Mouse (Mus musculus) MEL (cell line): ENCODE results near the gene Btg2. TPM values are rescaled to one million over a fixed set of nuclear protein-coding genes. Genes with fewer than 3 reads are reported as not detected.
A peak's percentile ranks its signal among the peaks of the same experiment; 100 is the strongest.

ENCODE experiments used
- DNase-seq: peaks from one replicate; pipeline ENCODE4 v3.0.0; 2011; ENCODE audit warnings: low read depth, low spot score
- H3K27ac ChIP-seq: 2 replicates; pipeline ENCODE4 v1.5.1; 2012; ENCODE audit warnings: low read depth, mild to moderate bottlenecking, control low read depth, low read length, moderate library complexity; ENCODE audit not compliant: control insufficient read depth
- H3K27me3 ChIP-seq, 2 experiments: fragments of 150-350 bp in 1 of 2; sonication (generic) in 1 of 2; 2 replicates each; pipeline ENCODE4 v1.6.1; 2012; ENCODE audit warnings: low read length in 2 of 2, mild to moderate bottlenecking in 2 of 2, improper control_type of control experiment in 1 of 2, moderate library complexity in 1 of 2; ENCODE audit not compliant: insufficient read depth in 2 of 2, control insufficient read depth in 1 of 2
- H3K36me3 ChIP-seq, 2 experiments: 2 replicates each; pipeline ENCODE4 v1.6.1; 2012 to 2014; ENCODE audit warnings: low read length in 2 of 2, improper control_type of control experiment in 1 of 2, inconsistent platforms in 1 of 2, mild to moderate bottlenecking in 1 of 2; ENCODE audit not compliant: insufficient read depth in 2 of 2, control insufficient read depth in 1 of 2
- H3K4me1 ChIP-seq, 2 experiments: fragments of 150-350 bp in 1 of 2; sonication (generic) in 1 of 2; 2 replicates each; pipeline ENCODE4 v1.6.1; 2012; ENCODE audit warnings: low read length in 2 of 2, improper control_type of control experiment in 1 of 2, mild to moderate bottlenecking in 1 of 2; ENCODE audit not compliant: insufficient read depth in 2 of 2, control insufficient read depth in 1 of 2
- H3K4me3 ChIP-seq, 2 experiments: fragments of 150-350 bp in 1 of 2; sonication (generic) in 1 of 2; 2 replicates each; pipeline ENCODE4 v1.5.1; 2012; ENCODE audit warnings: low read depth in 2 of 2, low read length in 2 of 2, mild to moderate bottlenecking in 2 of 2, moderate library complexity in 2 of 2, control low read depth in 1 of 2, improper control_type of control experiment in 1 of 2; ENCODE audit not compliant: control insufficient read depth in 1 of 2, insufficient read depth in 1 of 2
- H3K79me2 ChIP-seq: 2 replicates; pipeline ENCODE4 v1.6.1; 2012; ENCODE audit warnings: mild to moderate bottlenecking, low read length, moderate library complexity; ENCODE audit not compliant: control insufficient read depth, poor library complexity, insufficient read depth
- H3K9ac ChIP-seq: 2 replicates; pipeline ENCODE4 v1.6.1; 2012; ENCODE audit warnings: low read depth, mild to moderate bottlenecking, control low read depth, low read length, moderate library complexity; ENCODE audit not compliant: control insufficient read depth, poor library complexity, severe bottlenecking
- H3K9me3 ChIP-seq: fragments of 150-350 bp; sonication (generic); replicated peaks from 2 replicates; pipeline ENCODE4 v1.6.1; 2012; ENCODE audit warnings: mild to moderate bottlenecking, low read length, improper control_type of control experiment, moderate library complexity; ENCODE audit not compliant: insufficient read depth
- BHLHE40 ChIP-seq: IDR thresholded peaks from 2 replicates; pipeline ENCODE4 v1.6.1; 2012; ENCODE audit warnings: low read depth, mild to moderate bottlenecking, inconsistent platforms, low read length, improper control_type of control experiment, borderline replicate concordance
- CHD1 ChIP-seq: IDR thresholded peaks from 2 replicates; pipeline ENCODE4 v1.6.1; 2012; ENCODE audit warnings: low read depth, mild to moderate bottlenecking, inconsistent platforms, low read length, improper control_type of control experiment
- CHD2 ChIP-seq: IDR thresholded peaks from 2 replicates; pipeline ENCODE4 v1.6.1; 2011; ENCODE audit warnings: low read length, improper control_type of control experiment
- CTCF ChIP-seq, 3 experiments: IDR thresholded peaks in 2 of 3; conservative IDR thresholded peaks in 1 of 3; 2 replicates each; pipeline ENCODE4 v1.5.1; 2011 to 2012; ENCODE audit warnings: low read length in 3 of 3, low read depth in 2 of 3, mild to moderate bottlenecking in 2 of 3, improper control_type of control experiment in 1 of 3, inconsistent platforms in 1 of 3, mixed read lengths in 1 of 3, moderate library complexity in 1 of 3; ENCODE audit not compliant: control insufficient read depth in 1 of 3, insufficient read depth in 1 of 3, poor library complexity in 1 of 3, severe bottlenecking in 1 of 3
- ELF1 ChIP-seq: IDR thresholded peaks from 2 replicates; pipeline ENCODE4 v1.6.1; 2014; ENCODE audit warnings: low read depth, mild to moderate bottlenecking, inconsistent platforms, low read length, improper control_type of control experiment, moderate library complexity
- EP300 ChIP-seq, 2 experiments: IDR thresholded peaks; 2 replicates each; pipeline ENCODE4 v1.6.1; 2011; ENCODE audit warnings: improper control_type of control experiment in 2 of 2, low read length in 2 of 2, low read depth in 1 of 2, mild to moderate bottlenecking in 1 of 2
- ETS1 ChIP-seq: IDR thresholded peaks from 2 replicates; pipeline ENCODE4 v1.6.1; 2012; ENCODE audit warnings: low read depth, mild to moderate bottlenecking, inconsistent platforms, low read length, improper control_type of control experiment, moderate library complexity
- GATA1 ChIP-seq: IDR thresholded peaks from 2 replicates; pipeline ENCODE4 v1.6.1; 2011; ENCODE audit warnings: low read depth, low read length, improper control_type of control experiment
- JUND ChIP-seq: IDR thresholded peaks from 2 replicates; pipeline ENCODE4 v1.6.1; 2011; ENCODE audit warnings: low read depth, mild to moderate bottlenecking, improper control_type of control experiment, low read length
- MAX ChIP-seq: IDR thresholded peaks from 2 replicates; pipeline ENCODE4 v1.6.1; 2011; ENCODE audit warnings: low read length, improper control_type of control experiment
- MAZ ChIP-seq: IDR thresholded peaks from 2 replicates; pipeline ENCODE4 v1.6.1; 2012; ENCODE audit warnings: low read depth, mild to moderate bottlenecking, inconsistent platforms, low read length, improper control_type of control experiment
- NELFE ChIP-seq: IDR thresholded peaks from 2 replicates; pipeline ENCODE4 v1.6.1; 2011; ENCODE audit warnings: low read depth, low read length, improper control_type of control experiment
- POLR2A ChIP-seq, 2 experiments: IDR thresholded peaks; 2 replicates each; pipeline ENCODE4 v1.6.1; 2011 to 2012; ENCODE audit warnings: low read length in 2 of 2, mild to moderate bottlenecking in 2 of 2, control low read depth in 1 of 2, improper control_type of control experiment in 1 of 2, low read depth in 1 of 2, moderate library complexity in 1 of 2; ENCODE audit not compliant: control insufficient read depth in 1 of 2, insufficient read depth in 1 of 2, poor library complexity in 1 of 2
- POLR2AphosphoS2 ChIP-seq: IDR thresholded peaks from 2 replicates; pipeline ENCODE4 v1.6.1; 2011; ENCODE audit warnings: low read length, improper control_type of control experiment
- RAD21 ChIP-seq: IDR thresholded peaks from 2 replicates; pipeline ENCODE4 v1.6.1; 2011; ENCODE audit warnings: mild to moderate bottlenecking, low read depth, low read length, improper control_type of control experiment
- SMC3 ChIP-seq: IDR thresholded peaks from 2 replicates; pipeline ENCODE4 v1.6.1; 2011; ENCODE audit warnings: low read depth, low read length, improper control_type of control experiment
- TAL1 ChIP-seq: IDR thresholded peaks from 2 replicates; pipeline ENCODE4 v1.6.1; 2012; ENCODE audit warnings: mild to moderate bottlenecking, inconsistent platforms, low read length, moderate library complexity, mixed read lengths
- TBP ChIP-seq: IDR thresholded peaks from 2 replicates; pipeline ENCODE4 v1.8.0; 2011; ENCODE audit warnings: low read depth, low read length, improper control_type of control experiment
- USF1 ChIP-seq: IDR thresholded peaks from 2 replicates; pipeline ENCODE4 v1.6.1; 2014; ENCODE audit warnings: low read depth, mild to moderate bottlenecking, inconsistent platforms, low read length, improper control_type of control experiment, moderate library complexity
- USF2 ChIP-seq, 2 experiments: IDR thresholded peaks; 2 replicates each; pipeline ENCODE4 v1.6.1; 2011 to 2012; ENCODE audit warnings: improper control_type of control experiment in 2 of 2, low read length in 2 of 2, borderline replicate concordance in 1 of 2, inconsistent platforms in 1 of 2, low read depth in 1 of 2, mild to moderate bottlenecking in 1 of 2; ENCODE audit not compliant: insufficient read depth in 1 of 2
- ZC3H11A ChIP-seq: IDR thresholded peaks from 2 replicates; pipeline ENCODE4 v1.6.1; 2012; ENCODE audit warnings: low read depth, mild to moderate bottlenecking, inconsistent platforms, low read length, improper control_type of control experiment
- polyA plus RNA-seq, 2 experiments: library from polyadenylated mRNA; stranded (reverse) in 1 of 2; unstranded in 1 of 2; fragments of >175 nt in 1 of 2; fragments of >200 nt in 1 of 2; gene quantifications; 2 replicates each; pipeline versions ENCODE4 v1.2.1 to v1.2.4; 2012; ENCODE audit warnings: low replicate concordance in 2 of 2, low read depth in 1 of 2; ENCODE audit not compliant: insufficient read length in 2 of 2, insufficient read depth in 1 of 2, missing spikeins in 1 of 2
- total RNA-seq: library from RNA; depleted of rRNA; stranded (reverse); fragments of 300-350 nt; gene quantifications from 2 replicates; pipeline ENCODE4 v1.2.3, GENCODE M21; 2012

The Btg2 gene
- total and polyA plus RNA-seq, 3 experiments, result 2.1 to 3.6 TPM; not detected in 1

DNA sequence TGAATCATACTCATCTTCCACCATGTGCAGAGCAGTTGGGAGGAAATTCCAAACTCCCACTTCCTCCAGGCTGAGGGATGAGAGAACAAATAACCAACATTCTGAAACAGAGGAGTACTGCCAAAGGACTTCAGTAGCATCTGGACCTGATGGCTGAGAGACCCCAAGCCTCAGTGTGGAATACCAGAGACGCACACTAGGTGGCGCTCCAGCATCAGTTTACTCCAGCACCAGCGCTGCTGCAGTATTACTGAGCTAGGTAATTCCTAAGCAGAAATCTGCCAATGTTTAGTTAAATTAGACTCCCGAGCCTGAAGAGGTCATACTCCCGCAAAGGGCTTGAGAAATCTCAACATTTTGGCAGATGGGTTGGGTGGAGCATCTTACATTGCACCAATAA lies 41.3 kb upstream of the Btg2 start:
- no peak overlapping the region for H3K9ac ChIP-seq
- TF ChIP-seq RAD21 (peak; percentile 86), BHLHE40 (0 out of 2 replicates have a peak, but pooled peaks have one; percentile 22), SMC3 (peak; percentile 82), MAX (no peak), USF1 (no peak), MAZ (no peak), GATA1 (no peak), USF2 (IDR thresholded peaks at IDR 0.05; ENCODE audit: borderline replicate concordance in 1 of 2, insufficient read depth in 1 of 2, low read depth in 1 of 2, low read length in 2 of 2) (no peak), ELF1 (no peak), ETS1 (no peak), ZC3H11A (peak; percentile 70), TBP (no peak), CTCF (IDR thresholded peaks at IDR 0.05 in 2 of 3, conservative IDR thresholded peaks at IDR 0.05 in 1 of 3; ENCODE audit: control insufficient read depth in 1 of 3, insufficient read depth in 1 of 3, low read depth in 2 of 3, low read length in 3 of 3, poor library complexity in 1 of 3, severe bottlenecking in 1 of 3) (peak; percentile 94 to 97 (median 95)), JUND (no peak)
- peaks cover 5 to 12% of the 10 kb centered on the region in 2 experiments for H3K27me3 ChIP-seq
- H3K27ac ChIP-seq, result no peak overlapping the region
- H3K9me3 ChIP-seq, result no peaks in the 10 kb centered on the region
- H3K4me3 ChIP-seq, result no peak overlapping the region
- H3K4me1 ChIP-seq, result no peaks in the 10 kb centered on the region
- H3K79me2 ChIP-seq, result no peaks in the 10 kb centered on the region
- no peaks in the 10 kb centered on the region for H3K36me3 ChIP-seq
- peak; percentile 78 for DNase-seq

DNA sequence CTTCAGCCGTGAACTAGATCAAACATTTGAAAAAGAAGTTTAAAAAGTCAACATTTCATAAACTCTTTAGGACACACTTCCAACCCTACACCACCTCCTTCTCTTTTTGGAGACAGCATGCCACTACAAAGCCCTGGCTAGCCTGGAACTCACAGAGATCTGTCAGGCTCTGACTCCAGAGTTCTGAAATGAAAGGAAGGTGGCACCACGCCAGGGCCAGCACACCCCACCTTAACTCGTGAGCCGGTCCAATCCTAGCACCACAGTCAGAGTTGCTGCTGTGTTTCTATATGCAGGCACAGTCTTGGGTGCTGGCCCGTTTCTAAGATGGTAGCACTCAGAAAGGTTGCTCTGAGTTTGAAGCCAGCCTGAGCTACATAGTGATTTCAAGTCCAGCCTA lies 38.2 kb upstream of the Btg2 start:
- Histone ChIP-seq H3K36me3 (no peaks in the 10 kb centered on the region), H3K27me3 (peaks cover 14% of the 10 kb centered on the region in 2 experiments), H3K27ac (no peak overlapping the region), H3K4me3 (no peak overlapping the region), H3K4me1 (no peaks in the 10 kb centered on the region), H3K79me2 (no peaks in the 10 kb centered on the region), H3K9ac (no peak overlapping the region), H3K9me3 (no peaks in the 10 kb centered on the region)
- TF ChIP-seq RAD21, result no peak
- TF ChIP-seq EP300 (IDR thresholded peaks at IDR 0.05; ENCODE audit: low read depth in 1 of 2, low read length in 2 of 2), result no peak
- no peak for TF ChIP-seq POLR2AphosphoS2
- no peak for TF ChIP-seq NELFE
- TF ChIP-seq ELF1, result no peak
- TF ChIP-seq POLR2A (IDR thresholded peaks at IDR 0.05; ENCODE audit: control insufficient read depth in 1 of 2, insufficient read depth in 1 of 2, low read depth in 1 of 2, low read length in 2 of 2, poor library complexity in 1 of 2), result no peak
- TF ChIP-seq TBP, result no peak
- no peak for TF ChIP-seq TAL1
- TF ChIP-seq ZC3H11A, result no peak
- TF ChIP-seq CHD2, result no peak
- TF ChIP-seq ETS1, result no peak
- TF ChIP-seq CHD1, result no peak
- no peak for DNase-seq
